Mouse (Mus musculus) kidney, embryonic 15.5 days (tissue): Measurements from ENCODE around the gene Ephx3. TPM values are rescaled to one million over a fixed set of nuclear protein-coding genes. Genes with fewer than 3 reads are reported as not detected.
"Not testable (repeated sequence)": the region's sequence is repeated elsewhere in the genome, so short reads cannot be mapped to it uniquely, and the experiment has no call there.

Experiments used
- ATAC-seq: fragments of 200-750 bp; cut with Nextera tagmentation; replicated peaks from 2 replicates; pipeline ENCODE4 v1.8.0; 2017; ENCODE audit warnings: moderate TSS enrichment; ENCODE audit not compliant: low FRiP score
- H3K27ac ChIP-seq: fragments of 300-500 bp; sonication (generic); 2 replicates; pipeline ENCODE4 v1.5.1; 2015; ENCODE audit warnings: mild to moderate bottlenecking, inconsistent platforms
- H3K27me3 ChIP-seq: fragments of 300-500 bp; sonication (generic); 2 replicates; pipeline ENCODE4 v1.6.1; 2015; ENCODE audit warnings: inconsistent platforms
- H3K36me3 ChIP-seq: fragments of 300-500 bp; sonication (generic); 2 replicates; pipeline ENCODE4 v1.6.1; 2015; ENCODE audit warnings: inconsistent platforms
- H3K4me1 ChIP-seq: fragments of 300-500 bp; sonication (generic); 2 replicates; pipeline ENCODE4 v1.6.1; 2015; ENCODE audit warnings: inconsistent platforms
- H3K4me2 ChIP-seq: fragments of 300-500 bp; sonication (generic); 2 replicates; pipeline ENCODE4 v1.6.1; 2015; ENCODE audit warnings: moderate library complexity, mild to moderate bottlenecking, inconsistent platforms
- H3K4me3 ChIP-seq: fragments of 300-500 bp; sonication (generic); replicated peaks from 2 replicates; pipeline ENCODE4 v1.5.1; 2015; ENCODE audit warnings: mild to moderate bottlenecking, inconsistent platforms
- H3K9ac ChIP-seq: fragments of 300-500 bp; sonication (generic); 2 replicates; pipeline ENCODE4 v1.6.1; 2015; ENCODE audit warnings: mild to moderate bottlenecking, inconsistent platforms
- H3K9me3 ChIP-seq: fragments of 300-500 bp; sonication (generic); replicated peaks from 2 replicates; pipeline ENCODE4 v1.6.1; 2016; ENCODE audit warnings: inconsistent platforms
- WGBS: fragments of 180-500 bp; shearing (Covaris S2); methylation state at CpG from one replicate; pipeline ENCODE4 v1.1.7; 2015; ENCODE audit warnings: mixed read lengths; 5-methylcytosine and 5-hydroxymethylcytosine counted together
- polyA plus RNA-seq: library from polyadenylated mRNA; unstranded; fragments of >200 nt; fragmentation: Nextera tagmentation; extraction: Ambion mirVana; gene quantifications from 2 replicates; pipeline ENCODE4 v1.2.1, GENCODE M21; 2015

Ephx3 gene
- polyA plus RNA-seq: 0.10 and 0.19 TPM in 2 replicates

GRCm38 (mm10) chr17:32188863-32189636 lies at the start of gene Ephx3:
Ephx3 (minus strand) TSS chr17:32189549.
- 5% methylated on average over 42 of the region's 42 CpGs for WGBS
- H3K4me1 ChIP-seq: peaks cover 20% of the 10 kb centered on the region
- H3K4me2 ChIP-seq: peak within 1 kb of the TSS; percentile 68
- H3K9ac ChIP-seq: peak within 1 kb of the TSS; percentile 27
- H3K9me3 ChIP-seq: no peaks in the 10 kb centered on the region
- peak within 1 kb of the TSS; percentile 39 for H3K4me3 ChIP-seq
- H3K36me3 ChIP-seq: no peaks in the 10 kb centered on the region
- H3K27ac ChIP-seq: no peak within 1 kb of the TSS
- peaks cover 23% of the 10 kb centered on the region for H3K27me3 ChIP-seq
- ATAC-seq: peak; percentile 12; the same call in 1 of the 2 replicates

- Histone ChIP-seq H3K4me1 (peaks cover 8% of the 10 kb centered on the region), H3K27ac (no peak overlapping the region), H3K4me3 (no peak overlapping the region), H3K27me3 (no peaks in the 10 kb centered on the region), H3K36me3 (peaks cover 12% of the 10 kb centered on the region), H3K9ac (no peak overlapping the region), H3K9me3 (no peaks in the 10 kb centered on the region), H3K4me2 (no peak overlapping the region)
- ATAC-seq: no peak
- 90% methylated on average over 1 of the region's 1 CpGs for WGBS
These were observed 49.2 kb upstream of the Ephx3 start for GRCm38 (mm10) chr17:32238589-32238988.

- Histone ChIP-seq H3K36me3 (no peaks in the 10 kb centered on the region; the same call in 1 of the 2 replicates), H3K9me3 (no peaks in the 10 kb centered on the region), H3K27me3 (no peaks in the 10 kb centered on the region), H3K4me3 (no peak overlapping the region), H3K4me1 (peaks cover 8% of the 10 kb centered on the region), H3K4me2 (no peak overlapping the region), H3K27ac (0 out of 2 replicates have a peak overlapping the region, but pooled peaks have one; percentile 27), H3K9ac (no peak overlapping the region)
- 62% methylated on average over 5 of the region's 5 CpGs for WGBS
- no peak for ATAC-seq
These were observed 46.3 kb upstream of the Ephx3 start for GRCm38 (mm10) chr17:32235534-32236191.

- no peak for ATAC-seq
These were observed 43.8 kb upstream of the Ephx3 start for GRCm38 (mm10) chr17:32233174-32233573.

GRCm38 (mm10) chr17:32229256-32229655 lies 39.9 kb upstream of the Ephx3 start:
- ATAC-seq: no peak
- Histone ChIP-seq H3K4me1 (no peaks in the 10 kb centered on the region), H3K36me3 (peaks cover 54% of the 10 kb centered on the region), H3K4me3 (no peak overlapping the region), H3K9me3 (no peaks in the 10 kb centered on the region), H3K27me3 (no peaks in the 10 kb centered on the region), H3K27ac (no peak overlapping the region), H3K4me2 (no peak overlapping the region), H3K9ac (no peak overlapping the region)
- 96% methylated on average over 4 of the region's 4 CpGs for WGBS

More at GRCm38 (mm10) chr17:32233174-32233573, 43.8 kb upstream of the Ephx3 start:
- Histone ChIP-seq H3K4me1 (peaks cover 8% of the 10 kb centered on the region), H3K4me3 (no peak overlapping the region), H3K9me3 (no peaks in the 10 kb centered on the region), H3K4me2 (no peak overlapping the region), H3K27me3 (no peaks in the 10 kb centered on the region), H3K27ac (no peak overlapping the region), H3K36me3 (peaks cover 15% of the 10 kb centered on the region), H3K9ac (no peak overlapping the region)

- no peak overlapping the region for H3K27ac ChIP-seq
- no peaks in the 10 kb centered on the region for H3K9me3 ChIP-seq
- no peaks in the 10 kb centered on the region for H3K27me3 ChIP-seq
- peaks cover 99% of the 10 kb centered on the region for H3K36me3 ChIP-seq
- ATAC-seq: no peak
- no peak overlapping the region for H3K4me2 ChIP-seq
- H3K4me3 ChIP-seq: no peak overlapping the region
- 66% methylated on average over 3 of the region's 3 CpGs for WGBS
- no peaks in the 10 kb centered on the region for H3K4me1 ChIP-seq
- no peak overlapping the region for H3K9ac ChIP-seq
These were observed 31.5 kb upstream of the Ephx3 start for GRCm38 (mm10) chr17:32220873-32221272.

GRCm38 (mm10) chr17:32215587-32215986 lies 26.2 kb upstream of the Ephx3 start:
- ATAC-seq, H3K9ac ChIP-seq, H3K4me1 ChIP-seq, H3K9me3 ChIP-seq, H3K27me3 ChIP-seq, H3K27ac ChIP-seq, H3K4me3 ChIP-seq, H3K4me2 ChIP-seq: not testable (repeated sequence)
- WGBS: 79% methylated on average over 4 of the region's 4 CpGs
- peaks cover 99% of the 10 kb centered on the region for H3K36me3 ChIP-seq

- not testable (repeated sequence) for H3K9me3 ChIP-seq, H3K4me2 ChIP-seq, H3K9ac ChIP-seq, ATAC-seq, H3K4me3 ChIP-seq, H3K27ac ChIP-seq, H3K27me3 ChIP-seq
- 96% methylated on average over 6 of the region's 6 CpGs for WGBS
- peaks cover 98% of the 10 kb centered on the region for H3K36me3 ChIP-seq
- H3K4me1 ChIP-seq: peaks cover 22% of the 10 kb centered on the region; the same call in 1 of the 2 replicates
These were observed 22.2 kb upstream of the Ephx3 start for GRCm38 (mm10) chr17:32211554-32211953.

DNA sequence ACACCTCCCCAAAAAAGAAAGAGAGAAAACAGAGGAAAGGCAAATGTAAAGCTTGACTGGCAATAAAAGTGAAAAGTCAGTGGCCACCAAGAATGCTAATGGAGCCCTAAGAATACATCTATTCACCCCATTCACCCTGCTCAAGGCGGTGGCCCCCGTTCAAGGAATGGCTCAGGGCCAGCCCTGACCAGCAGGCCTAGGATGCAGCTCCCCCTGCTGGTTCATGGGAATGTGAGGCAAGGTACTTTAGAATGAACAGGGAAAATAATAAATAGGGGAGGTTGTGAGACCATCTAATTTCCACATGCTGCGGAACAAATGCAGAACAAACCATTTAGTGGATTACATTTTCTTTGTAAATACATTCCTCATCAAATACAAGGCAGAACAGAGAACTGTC lies 20.4 kb upstream of the Ephx3 start:
- Histone ChIP-seq H3K36me3 (peaks cover 98% of the 10 kb centered on the region), H3K9me3 (no peaks in the 10 kb centered on the region), H3K27me3 (no peaks in the 10 kb centered on the region), H3K9ac (no peak overlapping the region), H3K4me2 (no peak overlapping the region), H3K27ac (peak overlapping the region; percentile 74), H3K4me1 (peaks cover 22% of the 10 kb centered on the region; the same call in 1 of the 2 replicates), H3K4me3 (no peak overlapping the region)
- peak; percentile 76; the same call in 1 of the 2 replicates for ATAC-seq
- WGBS: 45% methylated on average over 3 of the region's 3 CpGs

DNA sequence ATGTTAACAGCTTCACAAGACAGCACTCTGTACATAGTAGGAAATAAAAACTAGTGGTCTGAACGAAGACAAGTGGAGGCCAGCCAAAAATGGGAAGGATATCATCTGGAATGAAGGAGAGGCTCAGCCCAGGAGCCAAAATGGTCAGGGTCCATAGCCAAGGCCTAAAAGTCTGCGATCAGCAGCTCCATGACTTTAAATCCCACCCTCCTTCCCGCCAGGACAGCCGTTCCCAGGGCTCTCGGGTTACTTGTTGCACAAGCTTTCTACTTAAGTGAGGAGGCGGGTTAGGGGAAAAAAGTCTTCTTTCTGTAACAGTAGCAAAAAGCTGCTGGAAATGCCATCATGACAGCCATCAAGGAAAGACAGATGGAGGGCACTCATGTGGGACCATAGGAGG lies 19.8 kb upstream of the Ephx3 start:
- Histone ChIP-seq H3K36me3 (peaks cover 98% of the 10 kb centered on the region), H3K9me3 (no peaks in the 10 kb centered on the region), H3K4me2 (no peak overlapping the region), H3K4me3 (no peak overlapping the region), H3K27ac (peak overlapping the region; percentile 74), H3K4me1 (peaks cover 22% of the 10 kb centered on the region; the same call in 1 of the 2 replicates), H3K27me3 (no peaks in the 10 kb centered on the region), H3K9ac (no peak overlapping the region)
- ATAC-seq: no peak; the same call in 1 of the 2 replicates
- 35% methylated on average over 6 of the region's 6 CpGs for WGBS

DNA sequence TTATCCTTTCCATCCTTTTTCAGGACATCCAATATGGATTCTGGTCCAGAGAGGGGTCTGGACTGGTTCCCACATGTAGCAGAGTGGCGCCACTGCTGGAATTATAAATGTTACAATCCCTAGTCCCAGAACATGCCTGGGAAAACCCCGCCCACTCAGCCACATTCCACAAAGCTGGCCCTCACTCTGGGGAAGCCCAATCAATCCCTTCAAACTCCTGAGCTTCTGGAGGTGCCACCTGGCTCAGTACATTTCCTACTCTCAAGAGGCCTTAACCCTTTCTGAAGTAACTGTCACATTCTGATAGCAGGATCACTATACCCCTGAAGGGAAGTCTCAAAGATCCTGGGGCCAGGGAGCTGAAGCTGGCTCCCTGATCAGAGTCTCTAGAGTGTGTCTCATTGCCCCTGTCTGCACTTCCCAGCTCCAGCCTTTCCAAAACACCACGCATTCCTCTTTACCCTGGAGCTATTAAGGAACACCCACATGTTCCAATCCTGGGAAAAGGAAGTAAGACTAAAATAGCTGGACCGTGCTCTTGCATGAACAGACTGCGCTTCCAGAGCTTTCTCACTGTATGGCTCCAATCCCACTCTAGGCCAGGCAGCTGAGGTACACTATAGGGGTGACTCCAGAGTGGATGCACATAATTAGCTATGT lies 18.4 kb upstream of the Ephx3 start:
- no peak overlapping the region for H3K4me2 ChIP-seq
- H3K36me3 ChIP-seq: peaks cover 98% of the 10 kb centered on the region
- H3K9me3 ChIP-seq: no peaks in the 10 kb centered on the region
- H3K27me3 ChIP-seq: no peaks in the 10 kb centered on the region
- no peak for ATAC-seq
- no peak overlapping the region for H3K4me3 ChIP-seq
- WGBS: 75% methylated on average over 5 of the region's 5 CpGs
- peaks cover 22% of the 10 kb centered on the region; the same call in 1 of the 2 replicates for H3K4me1 ChIP-seq
- peak overlapping the region; percentile 56 for H3K27ac ChIP-seq
- H3K9ac ChIP-seq: no peak overlapping the region

- 89% methylated on average over 3 of the region's 3 CpGs for WGBS
- no peak for ATAC-seq
- peaks cover 98% of the 10 kb centered on the region for H3K36me3 ChIP-seq
These were observed 16.0 kb upstream of the Ephx3 start for GRCm38 (mm10) chr17:32205345-32205744.

More at GRCm38 (mm10) chr17:32205345-32205744, 16.0 kb upstream of the Ephx3 start:
- H3K27me3 ChIP-seq: no peaks in the 10 kb centered on the region
- H3K9me3 ChIP-seq: no peaks in the 10 kb centered on the region
- no peak overlapping the region for H3K9ac ChIP-seq
- peaks cover 22% of the 10 kb centered on the region; the same call in 1 of the 2 replicates for H3K4me1 ChIP-seq
- no peak overlapping the region for H3K4me2 ChIP-seq
- H3K27ac ChIP-seq: no peak overlapping the region
- no peak overlapping the region for H3K4me3 ChIP-seq
